Mouse (Mus musculus): ENCODE data around the gene Klhl28.

Klhl28 gene

GRCm38 (mm10) chr12:64965124-64966026 lies at the start of gene Klhl28, which contains the start of gene Togaram1:
Gene Klhl28, minus strand, starts transcription at chr12:64965534.
Gene Togaram1, plus strand, starts transcription at chr12:64965804.
- DNase-seq, result peak; percentile 99

GRCm38 (mm10) chr12:65007725-65008124 lies 42.4 kb upstream of the Klhl28 start:
- no peak for DNase-seq

- no peak for DNase-seq
Observed at GRCm38 (mm10) chr12:64977518-64977917, 12.2 kb upstream of the Klhl28 start.

- no peak for DNase-seq
Observed at GRCm38 (mm10) chr12:64976191-64976590, 10.9 kb upstream of the Klhl28 start.

- no peak for DNase-seq
Observed at GRCm38 (mm10) chr12:64975558-64975957, 10.2 kb upstream of the Klhl28 start.

- DNase-seq, result no peak
Observed at GRCm38 (mm10) chr12:64972063-64972462, 6.7 kb upstream of the Klhl28 start.

GRCm38 (mm10) chr12:64971399-64971798 lies 6.1 kb upstream of the Klhl28 start:
- no peak for DNase-seq

GRCm38 (mm10) chr12:64968067-64968466 lies 2.7 kb upstream of the Klhl28 start:
- no peak for DNase-seq

GRCm38 (mm10) chr12:64967470-64967869 lies 2.1 kb upstream of the Klhl28 start:
- peak; percentile 14 to 15 for DNase-seq

GRCm38 (mm10) chr12:64966652-64967435 lies 1.5 kb upstream of the Klhl28 start:
- DNase-seq, result peak; percentile 4 to 7

- peak; percentile 69 to 74 for DNase-seq
Observed at GRCm38 (mm10) chr12:64966101-64966631, 832 bp upstream of the Klhl28 start.

GRCm38 (mm10) chr12:64964560-64964959 lies 774 bp downstream of the Klhl28 start:
- no peak for DNase-seq

- peak; percentile 16 to 36 for DNase-seq
Observed at GRCm38 (mm10) chr12:64937493-64937892, 27.8 kb downstream of the Klhl28 start.

GRCm38 (mm10) chr12:64917578-64918471 lies 47.5 kb downstream of the Klhl28 start, which contains the start of gene Gm527:
Gene Gm527, plus strand, starts transcription at chr12:64917906.
- DNase-seq, result peak; percentile 97 to 98

GRCm38 (mm10) chr12:64916735-64917134 lies 48.6 kb downstream of the Klhl28 start:
- no peak for DNase-seq

GRCm38 (mm10) chr12:64912996-64913395 lies 52.3 kb downstream of the Klhl28 start:
- DNase-seq, result no peak

GRCm38 (mm10) chr12:64903186-64903585 lies 62.1 kb downstream of the Klhl28 start:
- no peak for DNase-seq

GRCm38 (mm10) chr12:64902506-64902905 lies 62.8 kb downstream of the Klhl28 start:
- DNase-seq, result peak; percentile 5

GRCm38 (mm10) chr12:64897060-64897730 lies 68.1 kb downstream of the Klhl28 start:
- peak; percentile 86 for DNase-seq

Measured in cerebellum, postnatal 10 days (tissue).